Mouse (Mus musculus) cortical plate, adult 2 months (tissue): ENCODE results near the gene Wdr26.

Experiments
- CTCF ChIP-seq: fragments of 200-500 bp; IDR thresholded peaks from 2 replicates; pipeline ENCODE4 v1.5.1; 2011; ENCODE audit warnings: mild to moderate bottlenecking, control low read depth, low read length; ENCODE audit not compliant: insufficient read depth; ENCODE audit errors: extremely low read depth
- POLR2A ChIP-seq: fragments of 200-500 bp; IDR thresholded peaks from 2 replicates; pipeline ENCODE4 v1.6.1; 2011; ENCODE audit warnings: mild to moderate bottlenecking, low read length, control low read depth; ENCODE audit not compliant: insufficient read depth; ENCODE audit errors: extremely low read depth

DNA sequence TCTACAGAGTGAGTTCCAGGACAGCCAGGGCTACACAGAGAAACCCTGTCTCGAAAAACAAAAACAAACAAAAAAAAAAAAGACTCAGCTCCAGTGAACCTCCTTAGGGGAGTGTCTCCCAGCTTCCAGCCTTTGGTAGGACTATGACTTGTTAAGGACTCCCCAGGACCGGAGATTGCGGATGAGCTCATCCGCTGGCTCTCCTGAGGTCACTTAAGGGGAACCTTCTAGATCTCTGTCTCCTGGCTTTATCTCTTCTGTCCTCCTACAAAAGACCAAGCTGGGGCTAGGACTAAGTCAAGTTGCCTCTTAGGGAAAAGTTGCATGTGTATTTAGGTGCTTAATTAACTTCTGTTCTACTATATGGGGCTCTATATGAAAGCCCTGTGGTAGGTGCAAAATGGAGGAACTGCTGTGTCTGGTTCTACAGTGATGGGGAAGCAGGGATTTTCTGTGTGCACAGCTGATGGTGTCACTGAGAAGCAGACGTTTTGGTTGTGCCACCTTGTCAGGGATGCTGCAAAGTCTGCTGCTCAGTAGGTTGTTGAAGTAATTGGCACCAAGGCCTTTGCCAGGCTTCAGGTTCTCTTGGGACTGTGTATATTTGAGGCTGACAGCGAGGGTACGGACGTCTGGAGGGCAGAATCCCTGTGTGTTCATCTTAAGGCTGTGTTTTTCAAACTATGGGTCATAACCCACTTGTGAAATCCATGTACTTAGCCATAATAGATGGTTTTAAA is 2.7 kb upstream of the Wdr26 start:
- TF ChIP-seq CTCF, result no peak
- no peak for TF ChIP-seq POLR2A
